Comparison of ENCODE assay signal across 11 mouse cellular contexts in genomic region chr2:159080784-159081544, GRCm38 (mm10).
DNase-seq lines count a peak whose midpoint lies in the region; ATAC-seq and TF ChIP-seq lines count a peak whose summit lies in the region.
"Had no signal": no experiment of that assay in that cellular context is flagged by ENCODE, and none has a peak within 500 bp of the region (broad histone marks: within the 10 kb centered on the region; RNA-seq: fewer than 3 reads in every experiment).

No protein-coding gene starts in this region.

- H3K27me3 ChIP-seq in forebrain, postnatal 0 days (ENCODE audit: insufficient read depth, low read length): no peaks in the 10 kb centered on the region
- H3K27me3 ChIP-seq in intestine, embryonic 16.5 days (replicated peaks; ENCODE audit: control insufficient read depth, insufficient read depth, low read length): no peaks in the 10 kb centered on the region
- H3K27me3 ChIP-seq: heart, embryonic 15.5 days had no signal

- H3K4me2 ChIP-seq in forebrain, postnatal 0 days (ENCODE audit: low read depth): peak overlapping the region; percentile 24
- H3K4me2 ChIP-seq in intestine, embryonic 16.5 days (ENCODE audit: low read depth, low read length): no peak overlapping the region
- H3K4me2 ChIP-seq: heart, embryonic 15.5 days had no signal

- H3K9me3 ChIP-seq in forebrain, postnatal 0 days (ENCODE audit: low read length): no peaks in the 10 kb centered on the region
- no peaks in the 10 kb centered on the region for H3K9me3 ChIP-seq in intestine, embryonic 16.5 days (ENCODE audit: control insufficient read depth, low read length)
- H3K9me3 ChIP-seq: heart, embryonic 15.5 days had no signal

- WGBS in forebrain, postnatal 0 days: 29% methylated on average over 19 of the region's 19 CpGs
- 78% methylated on average over 19 of the region's 19 CpGs for WGBS in intestine, embryonic 16.5 days

- H3K36me3 ChIP-seq in forebrain, postnatal 0 days (ENCODE audit: insufficient read depth): no peaks in the 10 kb centered on the region
- no peaks in the 10 kb centered on the region for H3K36me3 ChIP-seq in intestine, embryonic 16.5 days (ENCODE audit: control insufficient read depth, insufficient read depth, low read length)
- H3K36me3 ChIP-seq: heart, embryonic 15.5 days had no signal

- 0 out of 2 replicates have a peak overlapping the region, but pooled peaks have one; percentile 21 for H3K27ac ChIP-seq in forebrain, postnatal 0 days (ENCODE audit: low read depth, low read length)
- H3K27ac ChIP-seq in intestine, embryonic 16.5 days (ENCODE audit: low read length): no peak overlapping the region
- H3K27ac ChIP-seq: gastrocnemius, adult 2 months; heart, embryonic 15.5 days had no signal

- no peak for TF ChIP-seq CTCF in forebrain, postnatal 0 days (IDR thresholded peaks at IDR 0.05; ENCODE audit: low read depth)

- DNase-seq in left cerebral cortex, adult 9 months (ENCODE audit: low spot score in 2 of 2): peak; percentile 3 to 24
- no peak for DNase-seq in left cerebral cortex, adult 11 months (ENCODE audit: low spot score)
- peak; percentile 50 for DNase-seq in brain, embryonic 18.5 days (ENCODE audit: low read depth, low spot score)
- DNase-seq in forebrain, postnatal 0 days: peak; percentile 71
- DNase-seq in left cerebral cortex, postnatal 25 days (ENCODE audit: low spot score in 2 of 2): peak; percentile 11 to 57
- no peak for DNase-seq in kidney, postnatal 10 days
- no peak for DNase-seq in kidney, adult 8-10 months
- DNase-seq: gastrocnemius, adult 2 months; kidney, adult 18-20 months had no signal

- ATAC-seq in forebrain, postnatal 0 days: peak; percentile 91
- no peak for ATAC-seq in intestine, embryonic 16.5 days

- intact Hi-C loops in left cerebral cortex, postnatal 25 days (cut with DNase I): no loop called here

- H3K9ac ChIP-seq in forebrain, postnatal 0 days: 0 out of 2 replicates have a peak overlapping the region, but pooled peaks have one; percentile 14
- H3K9ac ChIP-seq in intestine, embryonic 16.5 days (ENCODE audit: low read depth, low read length): no peak overlapping the region
- H3K9ac ChIP-seq: heart, embryonic 15.5 days had no signal

- peaks cover 8% of the 10 kb centered on the region; the same call in 1 of the 2 replicates for H3K4me1 ChIP-seq in forebrain, postnatal 0 days (ENCODE audit: insufficient read depth)
- no peaks in the 10 kb centered on the region for H3K4me1 ChIP-seq in intestine, embryonic 16.5 days (ENCODE audit: control insufficient read depth, insufficient read depth, low read length)
- H3K4me1 ChIP-seq: heart, embryonic 15.5 days had no signal

- no peak overlapping the region for H3K4me3 ChIP-seq in forebrain, postnatal 0 days (ENCODE audit: low read depth, low read length)
- H3K4me3 ChIP-seq in intestine, embryonic 16.5 days (ENCODE audit: low read length): no peak overlapping the region
- H3K4me3 ChIP-seq: gastrocnemius, adult 2 months; heart, embryonic 15.5 days had no signal

Comparison
In these comparisons a context has a peak if more than half of its experiments do, and no peak if none do; other contexts are left out.
1. DNase-seq: peak in left cerebral cortex, adult 9 months (2 of 2), brain, embryonic 18.5 days (single experiment), forebrain, postnatal 0 days (single experiment) and left cerebral cortex, postnatal 25 days (2 of 2); none in left cerebral cortex, adult 11 months (single experiment), kidney, postnatal 10 days (single experiment) and kidney, adult 8-10 months (0 of 2).